Mouse (Mus musculus): ENCODE results near the gene Rai1.

DNA sequence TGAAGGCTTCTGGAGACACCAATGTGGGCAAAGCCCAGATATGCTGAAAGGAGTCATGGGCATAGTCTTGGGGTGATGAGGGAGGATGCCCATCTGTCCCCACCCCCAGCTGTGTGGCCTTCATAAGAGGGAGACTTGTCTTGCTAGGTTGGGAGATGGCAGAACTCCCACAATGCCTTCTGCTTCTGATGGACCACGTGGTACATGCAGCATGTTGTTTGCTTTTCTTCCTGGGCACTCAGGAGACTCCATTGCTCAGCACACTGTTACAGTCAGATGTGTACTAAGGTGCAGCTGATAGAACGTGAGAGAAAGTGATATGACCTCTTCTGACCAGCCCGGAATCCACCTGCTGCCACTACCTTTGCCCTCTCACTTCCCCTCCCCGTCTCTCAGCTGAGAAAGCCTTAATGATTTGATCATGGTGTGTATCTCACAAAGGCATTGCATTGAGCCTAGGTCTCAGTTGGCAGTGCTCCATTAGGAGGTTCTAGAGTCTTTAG, 43.3 kb upstream of the Rai1 start:
- TF ChIP-seq CTCF (IDR thresholded peaks at IDR 0.05; ENCODE audit: low read depth) (no peak), EP300 (IDR thresholded peaks at IDR 0.05; ENCODE audit: low read depth) (no peak)
